Mouse (Mus musculus) testis, adult 2 months (tissue): ENCODE results near the gene Clasp1.

Experiments used
- CTCF ChIP-seq: fragments of 200-500 bp; IDR thresholded peaks from 2 replicates; pipeline ENCODE4 v1.5.1; 2012; ENCODE audit warnings: low read depth, mild to moderate bottlenecking, inconsistent platforms, low read length, moderate library complexity; ENCODE audit not compliant: control insufficient read depth, insufficient read depth, insufficient replicate concordance
- POLR2A ChIP-seq: fragments of 200-500 bp; IDR thresholded peaks from 2 replicates; pipeline ENCODE4 v1.6.1; 2012; ENCODE audit warnings: low read depth, mild to moderate bottlenecking, inconsistent platforms, low read length, moderate library complexity; ENCODE audit not compliant: control insufficient read depth

- TF ChIP-seq CTCF (no peak), POLR2A (no peak)
Observed at GRCm38 (mm10) chr1:118447131-118447530, 58.3 kb downstream of the Clasp1 start.
